ENCODE assay signal across 17 mouse cellular contexts in the genomic region with DNA sequence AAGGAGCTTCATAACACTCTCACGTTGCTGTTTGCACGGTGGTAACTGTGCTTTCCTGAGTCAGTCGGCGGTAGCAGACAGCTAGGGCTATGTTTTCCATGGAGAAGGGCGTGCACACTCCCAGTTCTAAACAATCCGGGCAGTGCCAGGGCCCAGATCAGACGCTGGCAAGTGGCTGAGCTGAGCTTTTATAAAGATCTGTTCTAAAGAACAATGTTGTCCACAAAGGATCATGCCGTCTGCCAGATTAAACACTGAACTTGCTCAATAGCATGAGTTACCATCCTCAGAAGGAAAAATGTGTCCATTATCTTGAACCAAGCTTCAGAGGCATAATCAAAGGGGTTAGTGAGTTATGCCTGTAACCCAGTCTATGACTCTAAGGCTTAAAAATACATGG.
"Had no signal": no experiment of that assay in that cellular context is flagged by ENCODE, and none has a peak within 500 bp of the region (broad histone marks: within the 10 kb centered on the region; RNA-seq: fewer than 3 reads in every experiment).

No protein-coding gene starts in this region.

- H3K27ac ChIP-seq: intestine, embryonic 15.5 days; kidney, embryonic 15.5 days; limb, embryonic 13.5 days; liver, embryonic 14.5 days; neural tube, embryonic 13.5 days had no signal

- H3K4me3 ChIP-seq: intestine, embryonic 15.5 days; kidney, embryonic 15.5 days; limb, embryonic 13.5 days; neural tube, embryonic 13.5 days had no signal

- H3K9me3 ChIP-seq: intestine, embryonic 15.5 days; kidney, embryonic 15.5 days; limb, embryonic 13.5 days; neural tube, embryonic 13.5 days had no signal

- H3K4me2 ChIP-seq: intestine, embryonic 15.5 days; kidney, embryonic 15.5 days; limb, embryonic 13.5 days; lung, embryonic 14.5 days; neural tube, embryonic 13.5 days had no signal

- H3K4me1 ChIP-seq: intestine, embryonic 15.5 days; kidney, embryonic 15.5 days; limb, embryonic 13.5 days had no signal

- H3K27me3 ChIP-seq: intestine, embryonic 15.5 days; kidney, embryonic 15.5 days; limb, embryonic 13.5 days; neural tube, embryonic 13.5 days had no signal

- H3K9ac ChIP-seq: intestine, embryonic 15.5 days; kidney, embryonic 15.5 days; limb, embryonic 13.5 days; liver, embryonic 14.5 days; lung, embryonic 14.5 days; neural tube, embryonic 13.5 days had no signal

- DNase-seq: kidney, adult 2 months; kidney, postnatal 14 days; layer of hippocampus, adult 9-11 months; layer of hippocampus, postnatal 36 days; left cerebral cortex, postnatal 4 days; lung, embryonic 14.5 days; midbrain, embryonic 14.5 days; retina, postnatal 1 day; right cerebral cortex, postnatal 4 days; spleen, adult 18-20 months; thymus, adult 2 months; thymus, postnatal 25 days had no signal

- ATAC-seq: intestine, embryonic 15.5 days had no signal
